Mouse (Mus musculus): ENCODE measurements around the gene Npb.
A peak's percentile ranks its signal among the peaks of the same experiment; 100 is the strongest.
"Not testable (repeated sequence)": the region's sequence is repeated elsewhere in the genome, so short reads cannot be mapped to it uniquely, and the experiment has no call there.

The Npb gene

DNA sequence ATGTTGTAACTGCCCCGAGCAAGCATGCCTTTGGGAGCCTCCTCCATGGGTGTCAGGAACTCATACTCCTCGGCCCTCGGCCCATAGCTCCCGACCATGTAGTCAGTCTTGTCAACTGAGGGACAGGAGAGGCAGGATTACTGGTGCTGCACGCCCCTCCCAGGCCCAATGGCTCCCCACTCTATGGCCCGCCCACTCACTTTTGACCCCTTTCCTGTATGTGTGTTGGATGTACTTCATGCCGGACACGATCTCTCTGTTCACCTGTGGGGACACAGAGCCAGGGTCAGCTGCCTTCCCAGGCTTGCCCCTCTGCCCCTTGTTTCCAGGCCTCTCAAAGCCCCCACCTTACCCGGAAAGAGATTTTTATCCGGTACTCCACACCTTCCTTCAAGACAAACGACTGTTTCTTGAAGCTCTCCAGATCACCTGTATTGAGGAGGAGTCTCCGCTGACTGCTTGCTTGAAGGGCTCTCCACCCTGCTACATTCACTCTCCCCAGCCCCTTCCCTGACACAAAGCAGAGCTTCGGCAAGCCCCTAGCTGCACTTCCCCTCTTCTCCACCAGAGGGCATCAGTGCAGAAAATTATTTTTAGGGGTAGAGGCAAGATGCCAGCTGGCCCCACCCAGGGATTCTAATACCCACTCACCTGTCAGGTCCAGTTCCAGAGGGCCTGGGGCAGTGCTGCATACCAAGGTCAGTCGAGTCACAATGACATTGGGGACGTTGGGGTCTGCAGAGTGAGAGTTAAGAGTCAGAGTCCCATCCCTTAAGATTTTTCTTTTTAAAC lies 28.8 kb upstream of the Npb start:
- peak; percentile 63 to 64 for DNase-seq (ENCODE audit: low spot score in 2 of 2)

DNA sequence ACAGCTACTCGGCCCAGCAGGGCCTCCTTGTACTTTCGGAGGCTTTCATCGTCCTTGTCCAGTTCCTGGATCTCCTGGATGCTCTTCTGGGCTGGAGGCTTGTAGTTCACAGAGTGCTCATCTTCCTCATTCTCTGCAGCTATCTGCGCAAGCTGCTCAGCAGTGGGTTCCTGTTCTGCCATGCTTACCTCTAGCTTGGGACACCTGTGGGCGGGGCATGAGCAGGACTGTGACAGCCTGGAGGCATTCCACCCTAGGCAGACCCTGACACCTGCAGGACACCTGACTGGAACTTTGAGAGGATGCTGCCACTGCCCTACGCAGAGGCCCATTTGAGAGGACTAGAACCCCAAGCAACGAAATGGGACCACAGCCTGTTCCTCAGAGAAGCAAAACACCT lies 28.1 kb upstream of the Npb start:
- DNase-seq (ENCODE audit: low spot score in 2 of 2): no peak

DNA sequence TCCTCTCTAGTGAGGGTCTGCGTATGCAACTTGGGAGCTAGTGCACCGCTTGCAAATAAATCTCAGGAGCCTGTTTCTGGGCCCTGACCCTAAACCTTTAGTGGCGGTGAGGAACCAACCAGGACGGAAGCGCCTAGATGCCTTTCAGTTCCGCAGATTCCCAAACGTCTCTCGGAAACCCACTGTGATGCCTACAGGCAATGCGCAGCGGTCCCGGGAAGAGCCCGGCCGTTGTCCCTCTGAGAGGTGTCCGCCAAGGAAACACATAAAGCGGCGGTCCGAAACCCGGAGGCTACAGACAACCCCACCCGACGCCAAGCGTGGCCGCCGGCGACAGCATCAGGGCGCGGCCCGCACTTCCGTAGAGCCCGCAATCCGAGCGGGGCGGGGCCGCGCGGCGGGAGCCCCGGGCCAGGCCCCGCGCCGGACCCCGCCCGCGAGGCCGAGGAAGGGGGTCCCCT lies 27.4 kb upstream of the Npb start:
- no peak for DNase-seq (ENCODE audit: low spot score in 2 of 2)

DNA sequence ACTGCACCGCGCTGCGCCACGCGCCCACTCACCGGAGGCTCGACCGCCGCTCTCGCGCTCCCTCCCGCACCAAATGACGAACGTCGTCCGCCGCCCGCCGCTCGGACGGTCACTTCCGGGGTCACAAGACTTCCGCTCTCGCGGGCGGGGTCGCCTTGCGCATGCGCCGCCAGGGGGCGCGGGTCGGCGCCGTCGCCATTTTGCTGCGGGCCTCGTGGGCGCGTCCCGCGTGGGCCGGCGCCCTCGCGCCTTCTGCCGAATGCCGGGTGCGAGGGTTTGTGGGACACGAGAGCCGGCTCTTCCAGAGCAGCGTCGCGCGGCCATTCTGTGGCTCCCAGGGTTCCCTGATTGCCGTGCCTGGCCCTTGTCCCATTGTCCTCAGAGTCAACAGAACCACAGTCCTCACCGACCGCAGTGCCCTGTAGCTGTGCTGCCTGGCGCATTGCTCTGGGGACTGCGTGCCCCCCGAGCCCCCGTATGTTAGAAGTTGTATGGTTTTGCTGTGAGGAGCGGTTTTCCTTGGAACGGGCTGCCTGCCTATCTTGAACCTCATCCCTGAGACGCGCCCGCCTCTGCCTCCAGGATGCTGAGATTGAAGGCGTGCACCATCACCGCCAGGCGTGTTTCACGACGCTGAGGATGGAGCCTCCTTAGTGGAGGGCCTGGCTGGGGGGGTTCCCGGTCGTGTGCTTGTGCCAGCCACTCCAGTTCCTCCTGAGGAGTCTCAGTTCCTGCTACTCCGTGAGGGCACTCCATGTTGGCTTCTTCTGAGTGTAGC lies 26.6 kb upstream of the Npb start, which contains the start of gene Arhgdia:
TSS of gene Arhgdia (minus strand) at position 135 of the 778 bp plus-strand sequence.
- DNase-seq (ENCODE audit: low spot score in 2 of 2): peak; percentile 81 to 83

- DNase-seq (ENCODE audit: low spot score in 2 of 2): no peak
Measured at GRCm38 (mm10) chr11:120582268-120582981, 25.9 kb upstream of the Npb start.

DNA sequence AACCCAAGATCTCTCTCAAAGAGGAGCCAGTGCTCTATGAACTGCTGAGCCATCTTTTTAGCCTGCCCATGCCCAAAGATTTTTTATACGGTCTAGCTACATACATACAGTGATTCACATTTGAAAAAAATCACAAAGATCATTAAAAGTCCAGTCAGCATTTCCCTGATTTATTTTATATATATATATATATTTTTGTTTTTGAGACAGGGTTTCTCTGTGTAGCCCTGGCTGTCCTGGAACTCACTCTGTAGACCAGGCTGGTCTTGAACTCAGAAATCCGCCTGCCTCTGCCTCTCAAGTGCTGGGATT lies 25.3 kb upstream of the Npb start:
- not testable (repeated sequence) for DNase-seq (ENCODE audit: low spot score in 2 of 2)

- no peak for DNase-seq (ENCODE audit: low spot score in 2 of 2)
Measured at GRCm38 (mm10) chr11:120583937-120584336, 24.3 kb upstream of the Npb start.

DNA sequence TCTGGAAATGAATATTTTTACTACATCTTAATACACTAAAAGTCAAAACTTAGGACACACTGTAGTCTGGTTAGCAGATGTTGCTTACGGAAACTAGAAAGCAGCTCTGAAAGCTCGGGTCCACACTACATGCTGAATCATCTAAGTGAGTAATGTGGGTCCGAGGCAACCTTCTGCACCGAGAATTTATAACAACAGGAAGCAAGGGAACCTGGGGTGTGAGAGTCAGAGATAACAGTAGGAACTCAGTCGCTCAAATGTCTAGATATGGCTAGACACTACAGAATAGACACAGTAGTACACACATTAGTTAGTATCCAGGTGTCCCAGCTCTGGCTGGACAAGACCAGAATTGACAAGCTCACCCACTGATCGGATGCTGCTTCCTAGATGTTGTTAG lies 19.7 kb upstream of the Npb start:
- DNase-seq (ENCODE audit: low spot score in 2 of 2): no peak

DNA sequence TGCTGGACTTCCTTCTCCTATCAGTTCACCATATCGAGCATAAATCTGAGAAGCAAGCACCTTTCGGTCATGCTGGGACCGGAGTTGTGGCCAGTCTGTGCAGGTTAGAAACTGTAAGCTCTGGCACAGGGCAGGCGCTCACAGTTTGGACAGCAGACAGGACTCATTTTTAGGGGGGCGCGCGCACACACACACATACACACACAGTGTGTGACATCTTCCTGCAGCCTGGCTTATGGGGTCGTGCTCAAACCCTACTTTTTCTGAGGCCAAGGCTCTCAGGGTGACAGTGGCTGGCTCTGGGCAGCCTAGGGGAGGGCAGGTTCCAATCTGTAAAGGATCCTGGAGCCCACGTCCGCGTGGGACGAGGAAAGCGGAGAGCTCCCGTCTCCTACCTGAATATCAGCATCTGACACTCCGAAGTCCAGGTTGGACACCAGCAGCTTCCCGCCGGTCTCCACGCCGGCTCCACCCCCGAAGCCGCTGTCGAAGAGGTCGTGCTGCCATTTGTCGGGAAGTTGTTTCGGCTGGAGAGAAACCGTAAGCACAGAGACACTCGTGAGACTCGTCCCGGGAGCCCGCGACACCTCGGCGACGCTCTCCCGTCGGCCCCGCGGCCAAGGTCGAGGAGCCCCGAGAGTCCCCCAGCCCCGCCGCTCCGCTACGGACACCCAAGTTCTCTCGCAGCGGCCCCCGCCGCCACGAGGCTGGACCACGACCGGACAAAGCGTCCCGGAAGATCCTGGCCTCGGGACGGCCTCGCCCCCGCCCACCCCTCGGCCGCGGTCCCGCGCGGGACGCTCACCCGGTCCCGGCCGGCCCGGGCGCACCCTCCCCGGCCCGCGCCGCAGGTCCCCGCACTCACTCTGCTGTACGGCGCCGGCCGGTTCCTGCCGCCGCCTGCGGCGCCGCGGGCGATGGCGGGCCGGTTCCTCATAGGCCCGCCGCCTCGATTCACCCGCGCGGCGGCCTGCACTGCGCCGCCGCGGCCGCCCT lies 10.7 kb upstream of the Npb start:
- DNase-seq (ENCODE audit: low spot score in 2 of 2): peak in 1 of 2 experiments; percentile 4

GRCm38 (mm10) chr11:120598283-120598989 lies 9.8 kb upstream of the Npb start, which contains the start of the genes Alyref and Anapc11:
Gene Alyref, minus strand, starts transcription at chr11:120598365.
Gene Anapc11, plus strand, starts transcription at chr11:120598421.
- peak; percentile 75 to 81 for DNase-seq (ENCODE audit: low spot score in 2 of 2)

- DNase-seq (ENCODE audit: low spot score in 2 of 2): no peak
Measured at GRCm38 (mm10) chr11:120598990-120599549, 9.2 kb upstream of the Npb start.

- no peak for DNase-seq (ENCODE audit: low spot score in 2 of 2)
Measured at GRCm38 (mm10) chr11:120600716-120601115, 7.6 kb upstream of the Npb start.

DNA sequence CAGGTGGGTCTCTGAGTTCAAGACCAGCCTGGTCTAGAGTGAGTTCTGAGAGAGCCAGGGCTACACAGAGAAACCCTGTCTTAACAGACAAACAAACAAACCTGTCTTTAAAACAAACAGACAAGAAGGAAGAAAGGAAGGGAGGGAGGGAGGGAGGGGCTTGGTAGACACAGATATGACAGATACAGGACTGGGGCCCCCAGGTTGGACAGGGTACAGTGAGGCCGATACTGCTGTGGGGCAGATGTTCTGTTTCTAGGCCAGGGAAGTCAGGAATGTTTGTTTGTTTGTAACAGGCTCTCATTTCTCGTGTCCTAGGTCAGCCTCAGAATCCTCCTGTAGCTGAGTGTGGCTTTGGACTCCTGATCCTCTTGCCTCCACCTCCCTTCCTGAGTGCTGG lies 4.7 kb upstream of the Npb start:
- no peak for DNase-seq (ENCODE audit: low spot score in 2 of 2)

DNA sequence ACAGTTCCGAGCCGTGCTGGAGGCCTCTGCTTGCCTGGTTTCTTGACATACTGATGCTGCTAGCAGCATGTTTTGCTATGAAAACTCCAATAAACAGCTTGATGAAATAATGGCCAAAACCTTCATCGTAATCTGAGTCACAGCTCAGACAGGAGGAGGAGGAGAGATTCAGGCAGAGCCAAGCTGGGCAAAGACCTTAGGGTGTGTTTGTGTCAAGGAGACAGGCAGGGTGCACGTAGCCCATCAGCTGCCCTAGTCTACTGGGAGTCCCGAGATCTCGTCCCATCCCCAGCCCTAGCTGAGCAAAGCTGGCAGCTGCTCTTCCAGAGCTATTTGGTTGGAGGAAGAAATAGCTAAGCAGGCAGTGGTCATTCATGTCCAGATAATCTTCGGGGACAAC lies 2.6 kb upstream of the Npb start:
- DNase-seq (ENCODE audit: low spot score in 2 of 2): no peak

- DNase-seq (ENCODE audit: low spot score in 2 of 2): no peak
Measured at GRCm38 (mm10) chr11:120606764-120607163, 1.5 kb upstream of the Npb start.

GRCm38 (mm10) chr11:120609250-120609649 lies 973 bp downstream of the Npb start:
- no peak for DNase-seq (ENCODE audit: low spot score in 2 of 2)

- DNase-seq (ENCODE audit: low spot score in 2 of 2): no peak
Measured at GRCm38 (mm10) chr11:120610477-120611046, 2.3 kb downstream of the Npb start.

- DNase-seq (ENCODE audit: low spot score in 2 of 2): no peak
Measured at GRCm38 (mm10) chr11:120612763-120613162, 4.5 kb downstream of the Npb start.

- no peak for DNase-seq (ENCODE audit: low spot score in 2 of 2)
Measured at GRCm38 (mm10) chr11:120613481-120613972, 5.2 kb downstream of the Npb start.
